Mouse (Mus musculus) kidney, adult 2 months (tissue): Measurements from ENCODE around the gene E4f1.

Source experiments
- CTCF ChIP-seq: fragments of 200-500 bp; conservative IDR thresholded peaks from 2 replicates; pipeline ENCODE4 v1.5.1; 2011; ENCODE audit warnings: low read depth, mild to moderate bottlenecking, control low read depth, low read length, moderate library complexity, mixed read lengths; ENCODE audit not compliant: insufficient read depth, insufficient read length
- POLR2A ChIP-seq: fragments of 200-500 bp; IDR thresholded peaks from one replicate; pipeline ENCODE4 v1.6.1; 2011; ENCODE audit warnings: low read depth, low read length, control low read depth

DNA sequence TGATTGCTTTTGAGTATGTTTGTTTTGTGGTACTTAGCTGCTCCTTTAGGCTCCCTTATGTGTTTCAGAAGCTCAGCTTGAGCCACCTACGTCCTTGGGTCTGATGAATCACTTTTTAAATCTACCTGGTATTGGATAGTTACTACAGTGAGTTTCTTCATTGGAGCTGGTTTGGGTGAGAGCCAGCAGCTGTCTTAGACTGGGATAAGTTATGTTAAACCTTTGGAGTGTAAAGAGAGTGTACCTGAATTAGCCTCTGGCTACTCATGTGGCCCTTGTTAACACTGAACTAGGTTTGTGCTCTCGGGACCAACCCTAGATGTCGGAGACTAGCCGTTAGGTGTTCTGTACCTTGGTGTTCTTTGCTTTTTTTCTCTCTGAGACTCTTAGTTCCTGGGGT, 47.0 kb downstream of the E4f1 start:
- TF ChIP-seq POLR2A: no peak
- TF ChIP-seq CTCF: no peak
